Mouse (Mus musculus): ENCODE measurements at regions not wholly inside any gene's neighbourhood (a gene's known extent, or its start where the extent isn't known, plus 50 kb on each side); places are given as distances from the start of the nearest gene placed in this dataset.

DNA sequence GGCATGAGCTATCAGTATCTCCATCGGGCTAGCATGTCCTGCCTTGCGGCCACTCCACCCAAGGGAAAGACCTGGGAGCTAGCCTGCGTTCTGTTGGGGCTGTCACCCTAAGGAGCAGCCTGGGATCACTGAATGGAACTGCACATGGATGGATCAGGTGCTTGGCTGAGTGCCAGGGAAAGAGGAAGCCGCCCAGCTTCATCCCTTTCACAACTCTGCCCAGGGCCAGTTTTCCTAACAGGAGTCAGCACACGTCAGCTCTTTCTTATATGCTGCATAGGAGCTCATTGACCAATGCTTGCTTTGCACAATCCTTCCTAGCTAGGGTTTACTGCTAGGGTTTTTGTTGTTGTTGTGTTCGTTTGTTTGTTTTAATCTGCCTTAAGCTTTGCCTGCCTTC is 134.3 kb upstream of the Mylip start:
- Histone ChIP-seq H3K27ac (replicated peaks) (no peak overlapping the region), H3K4me2 (replicated peaks) (no peak overlapping the region), H3K9ac (replicated peaks) (no peak overlapping the region), H3K4me1 (no peaks in the 10 kb centered on the region), H3K9me3 (no peaks in the 10 kb centered on the region), H3K4me3 (no peak overlapping the region), H3K36me3 (no peaks in the 10 kb centered on the region), H3K27me3 (no peaks in the 10 kb centered on the region)
- ATAC-seq (replicated peaks), result no peak
- 67% methylated on average over 6 of the region's 6 CpGs for WGBS

DNA sequence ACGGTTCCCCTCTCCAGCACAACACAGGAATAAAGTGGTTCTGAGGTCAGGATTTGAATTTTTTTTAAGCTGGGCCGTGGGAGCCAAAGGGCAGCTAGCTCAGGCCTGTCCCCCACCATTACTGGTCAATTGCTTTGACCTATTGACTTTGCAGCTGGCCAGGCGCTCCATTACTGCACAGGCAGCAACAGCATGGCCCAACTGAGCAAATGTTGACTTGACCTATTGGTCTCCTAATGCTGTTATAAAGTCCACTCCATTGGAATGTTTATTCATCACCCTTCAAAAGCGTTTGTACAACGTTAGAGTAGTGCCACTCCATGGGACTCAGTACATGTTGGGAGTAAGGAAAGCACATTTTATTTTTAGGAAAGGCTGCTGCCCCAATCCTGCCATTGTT is 127.5 kb upstream of the Mylip start:
- Histone ChIP-seq H3K9me3 (no peaks in the 10 kb centered on the region), H3K27ac (replicated peaks) (no peak overlapping the region), H3K4me2 (replicated peaks) (no peak overlapping the region), H3K27me3 (no peaks in the 10 kb centered on the region), H3K4me1 (no peaks in the 10 kb centered on the region), H3K4me3 (no peak overlapping the region), H3K9ac (replicated peaks) (no peak overlapping the region), H3K36me3 (no peaks in the 10 kb centered on the region)
- ATAC-seq (replicated peaks), result no peak
- 80% methylated on average over 5 of the region's 5 CpGs for WGBS

- H3K27me3 ChIP-seq, result no peaks in the 10 kb centered on the region
- no peaks in the 10 kb centered on the region for H3K4me1 ChIP-seq
- H3K9me3 ChIP-seq, result no peaks in the 10 kb centered on the region
- no peak overlapping the region for H3K27ac ChIP-seq (replicated peaks)
- no peaks in the 10 kb centered on the region for H3K36me3 ChIP-seq
- 89% methylated on average over 6 of the region's 6 CpGs for WGBS
- no peak overlapping the region for H3K4me2 ChIP-seq (replicated peaks)
- no peak overlapping the region for H3K4me3 ChIP-seq
- no peak overlapping the region for H3K9ac ChIP-seq (replicated peaks)
- ATAC-seq (replicated peaks), result no peak
Measured at GRCm38 (mm10) chr13:45266287-45267064, 123.1 kb upstream of the Mylip start.

GRCm38 (mm10) chr13:45267446-45267845 is 122.1 kb upstream of the Mylip start:
- no peak for ATAC-seq (replicated peaks)
- H3K9me3 ChIP-seq, result no peaks in the 10 kb centered on the region
- H3K9ac ChIP-seq (replicated peaks), result no peak overlapping the region
- no peak overlapping the region for H3K4me2 ChIP-seq (replicated peaks)
- no peak overlapping the region for H3K4me3 ChIP-seq
- WGBS, result 76% methylated on average over 5 of the region's 5 CpGs
- H3K27me3 ChIP-seq, result no peaks in the 10 kb centered on the region
- no peaks in the 10 kb centered on the region for H3K4me1 ChIP-seq
- no peaks in the 10 kb centered on the region for H3K36me3 ChIP-seq
- H3K27ac ChIP-seq (replicated peaks), result no peak overlapping the region

DNA sequence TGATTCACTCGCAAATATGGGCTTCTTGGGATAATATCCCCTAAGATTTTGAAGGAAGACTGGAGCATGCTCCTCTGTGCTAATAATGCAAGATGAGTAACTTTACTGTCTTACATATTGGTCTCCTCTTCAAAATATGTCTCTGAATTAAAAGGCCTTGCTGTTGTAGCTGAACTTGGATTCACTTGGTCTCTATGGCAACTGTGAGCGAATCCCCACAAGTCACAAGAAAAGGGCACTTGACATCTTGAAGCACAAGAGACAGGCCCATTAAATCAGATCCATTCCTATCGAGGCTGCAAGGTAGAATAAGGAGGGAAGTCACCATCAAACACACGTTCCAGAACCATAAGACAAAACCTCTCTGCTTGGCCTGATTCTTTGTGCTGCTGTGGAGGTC is 121.6 kb upstream of the Mylip start:
- no peak for ATAC-seq (replicated peaks)
- H3K4me3 ChIP-seq, result no peak overlapping the region
- no peak overlapping the region for H3K9ac ChIP-seq (replicated peaks)
- no peak overlapping the region for H3K4me2 ChIP-seq (replicated peaks)
- H3K27ac ChIP-seq (replicated peaks), result no peak overlapping the region
- no peaks in the 10 kb centered on the region for H3K9me3 ChIP-seq
- H3K4me1 ChIP-seq, result no peaks in the 10 kb centered on the region
- no peaks in the 10 kb centered on the region for H3K36me3 ChIP-seq
- 66% methylated on average over 4 of the region's 4 CpGs for WGBS
- no peaks in the 10 kb centered on the region for H3K27me3 ChIP-seq

DNA sequence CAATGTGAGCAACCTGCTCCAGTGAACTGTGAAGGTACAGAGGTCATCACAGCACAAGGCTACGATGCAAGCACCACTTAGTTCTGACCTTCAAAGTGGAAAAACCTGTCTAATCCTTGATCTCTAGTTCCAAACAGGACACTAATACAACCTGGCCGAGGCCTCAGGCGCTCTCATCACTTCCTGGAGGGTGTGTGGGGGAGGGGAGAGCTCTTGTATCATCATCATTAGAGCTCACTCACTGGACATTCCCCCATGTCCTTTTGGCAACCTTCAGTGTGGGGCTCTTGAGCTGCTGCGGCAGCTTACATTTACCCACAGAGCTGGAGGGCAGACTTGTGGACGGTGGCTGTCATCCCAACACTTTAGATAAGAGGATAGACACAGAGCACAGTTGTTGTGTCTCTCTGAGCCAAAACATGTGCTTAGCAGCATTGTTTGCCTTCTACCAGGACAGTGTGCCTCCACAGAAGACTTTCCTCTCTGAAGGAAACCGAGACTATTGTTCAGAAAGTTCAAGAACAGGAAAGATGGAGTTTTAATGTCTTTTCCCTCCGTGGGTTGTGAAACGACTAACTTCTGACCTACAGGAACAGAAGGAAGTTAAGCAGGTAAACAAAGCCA is 115.2 kb upstream of the Mylip start:
- Histone ChIP-seq H3K27me3 (no peaks in the 10 kb centered on the region), H3K36me3 (no peaks in the 10 kb centered on the region), H3K4me3 (no peak overlapping the region), H3K4me2 (replicated peaks) (no peak overlapping the region), H3K4me1 (no peaks in the 10 kb centered on the region), H3K9ac (replicated peaks) (no peak overlapping the region), H3K27ac (replicated peaks) (no peak overlapping the region), H3K9me3 (no peaks in the 10 kb centered on the region)
- no peak for ATAC-seq (replicated peaks)
- WGBS, result 87% methylated on average over 8 of the region's 8 CpGs

- WGBS, result 82% methylated on average over 5 of the region's 5 CpGs
- Histone ChIP-seq H3K9ac (replicated peaks) (no peak overlapping the region), H3K9me3 (no peaks in the 10 kb centered on the region), H3K4me1 (no peaks in the 10 kb centered on the region), H3K36me3 (no peaks in the 10 kb centered on the region), H3K4me2 (replicated peaks) (no peak overlapping the region), H3K27me3 (no peaks in the 10 kb centered on the region), H3K27ac (replicated peaks) (no peak overlapping the region), H3K4me3 (no peak overlapping the region)
- no peak for ATAC-seq (replicated peaks)
Measured at GRCm38 (mm10) chr13:45275391-45275790, 114.2 kb upstream of the Mylip start.

DNA sequence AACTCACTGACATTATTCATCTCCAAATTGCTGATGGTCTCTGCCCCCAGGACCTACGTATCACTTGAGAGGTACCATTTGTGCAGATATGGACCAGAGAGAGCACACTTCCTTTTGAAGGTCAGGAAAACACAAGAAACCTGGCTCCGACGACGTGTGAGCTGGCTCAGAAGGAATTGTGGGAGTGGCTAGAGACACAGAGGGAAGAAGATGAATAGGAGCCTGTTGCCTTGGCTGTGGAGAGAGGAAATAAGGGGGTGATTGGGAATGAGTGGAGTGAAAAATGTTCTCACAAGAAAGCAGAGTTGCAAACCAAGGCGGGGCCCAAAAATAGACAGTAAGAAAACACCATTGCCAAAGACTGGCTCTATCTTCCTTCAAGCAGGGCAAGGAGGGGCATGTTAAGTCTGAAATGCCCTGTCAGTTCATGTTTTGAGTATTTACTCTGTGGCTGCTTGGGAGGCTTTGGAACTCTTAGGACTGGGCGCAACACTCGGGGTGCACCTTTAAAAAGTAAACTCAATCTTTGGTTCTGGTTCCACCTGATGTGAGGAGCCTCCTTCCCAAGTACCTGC is 111.6 kb upstream of the Mylip start:
- 84% methylated on average over 7 of the region's 7 CpGs for WGBS
- no peak for ATAC-seq (replicated peaks)
- no peaks in the 10 kb centered on the region for H3K36me3 ChIP-seq
- no peak overlapping the region for H3K4me3 ChIP-seq
- no peaks in the 10 kb centered on the region for H3K4me1 ChIP-seq
- no peaks in the 10 kb centered on the region for H3K9me3 ChIP-seq
- H3K27me3 ChIP-seq, result no peaks in the 10 kb centered on the region
- no peak overlapping the region for H3K27ac ChIP-seq (replicated peaks)
- H3K4me2 ChIP-seq (replicated peaks), result no peak overlapping the region
- H3K9ac ChIP-seq (replicated peaks), result no peak overlapping the region

DNA sequence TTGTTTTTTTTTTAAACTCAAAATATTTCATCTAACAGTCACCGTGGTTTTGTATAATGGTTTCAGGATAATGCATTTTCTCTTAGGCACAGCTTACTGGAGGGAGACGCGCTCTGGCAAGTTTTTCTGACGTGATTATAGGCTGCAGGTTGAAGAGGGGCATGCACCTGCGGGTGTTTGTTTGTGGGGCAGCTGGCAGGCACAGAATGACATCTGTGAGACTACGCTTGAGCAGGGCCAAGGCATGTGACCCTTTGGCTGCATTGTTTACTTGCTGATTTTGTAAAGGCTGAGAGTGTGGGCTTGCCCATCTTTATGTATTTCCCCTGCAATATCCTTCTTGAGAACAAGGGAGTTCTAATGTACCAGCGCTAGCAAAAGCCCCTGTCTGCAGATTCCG is 108.4 kb upstream of the Mylip start:
- no peaks in the 10 kb centered on the region for H3K9me3 ChIP-seq
- H3K27ac ChIP-seq (replicated peaks), result no peak overlapping the region
- H3K4me1 ChIP-seq, result no peaks in the 10 kb centered on the region
- no peaks in the 10 kb centered on the region for H3K36me3 ChIP-seq
- H3K27me3 ChIP-seq, result no peaks in the 10 kb centered on the region
- H3K4me2 ChIP-seq (replicated peaks), result no peak overlapping the region
- no peak overlapping the region for H3K4me3 ChIP-seq
- no peak overlapping the region for H3K9ac ChIP-seq (replicated peaks)
- no peak for ATAC-seq (replicated peaks)
- 67% methylated on average over 8 of the region's 8 CpGs for WGBS

GRCm38 (mm10) chr13:45286651-45287050 is 102.9 kb upstream of the Mylip start:
- 90% methylated on average over 2 of the region's 2 CpGs for WGBS
- no peak for ATAC-seq (replicated peaks)
- no peaks in the 10 kb centered on the region for H3K36me3 ChIP-seq

GRCm38 (mm10) chr13:45287217-45287616 is 102.3 kb upstream of the Mylip start:
- H3K27me3 ChIP-seq, result no peaks in the 10 kb centered on the region
- no peak overlapping the region for H3K4me3 ChIP-seq
- no peaks in the 10 kb centered on the region for H3K9me3 ChIP-seq
- no peaks in the 10 kb centered on the region for H3K4me1 ChIP-seq
- no peak overlapping the region for H3K4me2 ChIP-seq (replicated peaks)
- WGBS, result 84% methylated on average over 4 of the region's 4 CpGs
- H3K36me3 ChIP-seq, result no peaks in the 10 kb centered on the region
- ATAC-seq (replicated peaks), result no peak
- H3K27ac ChIP-seq (replicated peaks), result no peak overlapping the region
- H3K9ac ChIP-seq (replicated peaks), result no peak overlapping the region

More at GRCm38 (mm10) chr13:45286651-45287050, 102.9 kb upstream of the Mylip start:
- H3K27ac ChIP-seq (replicated peaks), result no peak overlapping the region
- H3K4me1 ChIP-seq, result no peaks in the 10 kb centered on the region
- no peaks in the 10 kb centered on the region for H3K9me3 ChIP-seq
- no peaks in the 10 kb centered on the region for H3K27me3 ChIP-seq
- no peak overlapping the region for H3K4me3 ChIP-seq
- no peak overlapping the region for H3K4me2 ChIP-seq (replicated peaks)
- no peak overlapping the region for H3K9ac ChIP-seq (replicated peaks)

GRCm38 (mm10) chr13:45289976-45290375 is 99.6 kb upstream of the Mylip start:
- Histone ChIP-seq H3K4me2 (replicated peaks) (no peak overlapping the region), H3K4me1 (no peaks in the 10 kb centered on the region), H3K36me3 (no peaks in the 10 kb centered on the region), H3K27me3 (no peaks in the 10 kb centered on the region), H3K9ac (replicated peaks) (no peak overlapping the region), H3K4me3 (no peak overlapping the region), H3K9me3 (no peaks in the 10 kb centered on the region), H3K27ac (replicated peaks) (no peak overlapping the region)
- ATAC-seq (replicated peaks), result no peak
- 91% methylated on average over 11 of the region's 11 CpGs for WGBS

Data from forebrain, embryonic 15.5 days (tissue).